Mouse (Mus musculus) liver, embryonic 14.5 days (tissue): ENCODE results near the gene Prkag1. TPM values are rescaled to one million over a fixed set of nuclear protein-coding genes. Genes with fewer than 3 reads are reported as not detected.

ENCODE experiments used
- ATAC-seq: fragments of 200-750 bp; cut with Nextera tagmentation; 2 replicates; pipeline ENCODE4 v1.8.0; 2017; ENCODE audit warnings: moderate number of reproducible peaks, mild to moderate bottlenecking, moderate library complexity; ENCODE audit not compliant: insufficient read depth
- DNase-seq, 3 experiments: peaks; one replicate each; pipeline ENCODE4 v3.0.0-alpha.2; 2012 to 2013; ENCODE audit warnings: low read depth in 3 of 3, low spot score in 3 of 3
- H3K27ac ChIP-seq: fragments of 300-500 bp; sonication (generic); 2 replicates; pipeline ENCODE4 v1.5.1; 2014; ENCODE audit warnings: moderate library complexity, mild to moderate bottlenecking, control low read depth, inconsistent platforms
- H3K27me3 ChIP-seq: fragments of 300-500 bp; sonication (generic); 2 replicates; pipeline ENCODE4 v1.6.1; 2014; ENCODE audit warnings: mild to moderate bottlenecking, low read length, moderate library complexity; ENCODE audit not compliant: control insufficient read depth, insufficient read depth
- H3K36me3 ChIP-seq: fragments of 300-500 bp; sonication (generic); replicated peaks from 2 replicates; pipeline ENCODE4 v1.6.1; 2014; ENCODE audit warnings: low read depth; ENCODE audit not compliant: control insufficient read depth, insufficient read depth
- H3K4me1 ChIP-seq, 2 experiments: fragments of 200-500 bp in 1 of 2; fragments of 300-500 bp in 1 of 2; sonication (generic) in 1 of 2; replicated peaks; 2 replicates each; pipeline ENCODE4 v1.6.1; 2012 to 2014; ENCODE audit warnings: antibody characterized with exemption in 1 of 2, inconsistent platforms in 1 of 2, low read length in 1 of 2; ENCODE audit not compliant: control insufficient read depth in 2 of 2, insufficient read depth in 2 of 2
- H3K4me2 ChIP-seq: fragments of 300-500 bp; sonication (generic); 2 replicates; pipeline ENCODE4 v1.6.1; 2014; ENCODE audit warnings: low read depth, mild to moderate bottlenecking, control low read depth, moderate library complexity
- H3K4me3 ChIP-seq, 2 experiments: fragments of 200-500 bp in 1 of 2; fragments of 300-500 bp in 1 of 2; sonication (generic) in 1 of 2; 2 replicates each; pipeline ENCODE4 v1.5.1; 2012 to 2014; ENCODE audit warnings: low read depth in 2 of 2, low read length in 2 of 2, mild to moderate bottlenecking in 2 of 2, control low read depth in 1 of 2, inconsistent platforms in 1 of 2, moderate library complexity in 1 of 2; ENCODE audit not compliant: insufficient read depth in 1 of 2
- H3K9ac ChIP-seq: fragments of 300-500 bp; sonication (generic); replicated peaks from 2 replicates; pipeline ENCODE4 v1.6.1; 2014; ENCODE audit warnings: mild to moderate bottlenecking, control low read depth, moderate library complexity
- H3K9me3 ChIP-seq: fragments of 300-500 bp; sonication (generic); 2 replicates; pipeline ENCODE4 v1.6.1; 2016; ENCODE audit warnings: low read length, mixed read lengths; ENCODE audit not compliant: control insufficient read depth
- CTCF ChIP-seq: IDR thresholded peaks from 2 replicates; pipeline ENCODE4 v1.5.1; 2016; ENCODE audit warnings: antibody characterized with exemption, low read depth, control low read depth
- EP300 ChIP-seq: IDR thresholded peaks from 2 replicates; pipeline ENCODE4 v1.6.1; 2016; ENCODE audit warnings: antibody characterized with exemption, low read depth
- WGBS: fragments of 180-500 bp; shearing (Covaris S2); extraction: QIAGEN DNeasy Blood & Tissue Kit; methylation state at CpG from one replicate; pipeline ENCODE4 v1.1.7; 2014; ENCODE audit not compliant: insufficient replicate concordance; 5-methylcytosine and 5-hydroxymethylcytosine counted together
- polyA plus RNA-seq, 2 experiments: library from polyadenylated mRNA; depleted of rRNA in 1 of 2; stranded (reverse) in 1 of 2; unstranded in 1 of 2; fragments of >200 nt; fragmentation: Nextera tagmentation in 1 of 2; extraction: Ambion mirVana in 1 of 2; gene quantifications; 2 replicates each; pipeline versions ENCODE4 v1.2.1 to v1.2.3; 2012 to 2014

The Prkag1 gene
- polyA plus RNA-seq, 2 experiments, result 77.4 to 78.3 TPM

GRCm38 (mm10) chr15:98780075-98780474 is 51.2 kb downstream of the Prkag1 start:
- ATAC-seq (no peak), DNase-seq (no peak)
- Histone ChIP-seq H3K4me2 (no peak overlapping the region), H3K36me3 (no peaks in the 10 kb centered on the region), H3K27ac (no peak overlapping the region), H3K4me1 (no peaks in the 10 kb centered on the region), H3K4me3 (no peak overlapping the region), H3K9me3 (no peaks in the 10 kb centered on the region), H3K9ac (no peak overlapping the region), H3K27me3 (peaks cover 70% of the 10 kb centered on the region)
- TF ChIP-seq EP300, result no peak
- TF ChIP-seq CTCF, result no peak
- 3% methylated on average over 8 of the region's 8 CpGs for WGBS

GRCm38 (mm10) chr15:98778806-98779205 is 52.5 kb downstream of the Prkag1 start:
- no peaks in the 10 kb centered on the region for H3K4me1 ChIP-seq
- H3K9me3 ChIP-seq, result no peaks in the 10 kb centered on the region
- H3K9ac ChIP-seq, result no peak overlapping the region
- DNase-seq, result no peak
- WGBS, result 2% methylated on average over 9 of the region's 11 CpGs
- H3K36me3 ChIP-seq, result no peaks in the 10 kb centered on the region
- TF ChIP-seq CTCF (no peak), EP300 (no peak)
- peaks cover 83% of the 10 kb centered on the region for H3K27me3 ChIP-seq
- H3K27ac ChIP-seq, result no peak overlapping the region
- H3K4me2 ChIP-seq, result no peak overlapping the region
- H3K4me3 ChIP-seq, result no peak overlapping the region
- ATAC-seq, result no peak

- Histone ChIP-seq H3K27ac (no peak overlapping the region), H3K4me1 (no peaks in the 10 kb centered on the region), H3K27me3 (peaks cover 88% of the 10 kb centered on the region), H3K4me2 (no peak overlapping the region), H3K9me3 (no peaks in the 10 kb centered on the region), H3K36me3 (no peaks in the 10 kb centered on the region), H3K9ac (no peak overlapping the region), H3K4me3 (no peak overlapping the region)
- TF ChIP-seq EP300, result no peak
- no peak for TF ChIP-seq CTCF
- WGBS, result 1% methylated on average over 25 of the region's 25 CpGs
- ATAC-seq, result no peak
- DNase-seq, result no peak
These were observed 53.0 kb downstream of the Prkag1 start for GRCm38 (mm10) chr15:98778191-98778770.

- Histone ChIP-seq H3K36me3 (no peaks in the 10 kb centered on the region), H3K4me3 (no peak within 1 kb of the TSS), H3K4me1 (no peaks in the 10 kb centered on the region; a peak in 1 of 4 replicates), H3K9me3 (no peaks in the 10 kb centered on the region), H3K9ac (no peak within 1 kb of the TSS), H3K27ac (no peak within 1 kb of the TSS), H3K27me3 (peaks cover 91% of the 10 kb centered on the region), H3K4me2 (no peak within 1 kb of the TSS)
- ATAC-seq (no peak), DNase-seq (no peak)
- TF ChIP-seq EP300, result no peak
- TF ChIP-seq CTCF, result no peak
- under 1% methylated on average over 29 of the region's 33 CpGs for WGBS
These were observed 53.6 kb downstream of the Prkag1 start, which contains the start of gene Wnt10b for GRCm38 (mm10) chr15:98777762-98778161. TSS of gene Wnt10b (minus strand) at chr15:98778150.

GRCm38 (mm10) chr15:98777005-98777616 is 54.2 kb downstream of the Prkag1 start:
- ATAC-seq, result no peak
- no peak overlapping the region for H3K27ac ChIP-seq
- H3K9ac ChIP-seq, result no peak overlapping the region
- H3K9me3 ChIP-seq, result no peaks in the 10 kb centered on the region
- TF ChIP-seq EP300 (no peak), CTCF (no peak)
- DNase-seq, result no peak
- WGBS, result 3% methylated on average over 19 of the region's 19 CpGs
- peaks cover 0 to 2% of the 10 kb centered on the region in 2 experiments; a peak in 2 of 4 replicates for H3K4me1 ChIP-seq
- H3K4me3 ChIP-seq, result no peak overlapping the region
- no peak overlapping the region for H3K4me2 ChIP-seq
- H3K36me3 ChIP-seq, result no peaks in the 10 kb centered on the region
- H3K27me3 ChIP-seq, result peaks cover 98% of the 10 kb centered on the region
